Mouse (Mus musculus) left cerebral cortex, postnatal 4 days (tissue): Measurements from ENCODE around the gene Ttn. TPM values are rescaled to one million over a fixed set of nuclear protein-coding genes. Genes with fewer than 3 reads are reported as not detected.
"Not testable (repeated sequence)": the region's sequence is repeated elsewhere in the genome, so short reads cannot be mapped to it uniquely, and the experiment has no call there.

ENCODE experiments used
- DNase-seq: peaks from one replicate; pipeline ENCODE4 v3.0.0-alpha.2; 2022
- intact Hi-C: fragments of 180-260 bp; cut with DNase I; formaldehyde crosslinking; loops from one replicate; pipeline ENCODE4 v1.15.1; 2025
- total RNA-seq, 2 experiments: library from RNA; stranded (reverse); gene quantifications; 2 replicates each; pipeline ENCODE4 v1.2.3; 2021

Ttn gene
- total RNA-seq, result 1 to 10 TPM; 1.5 to 1.6 TPM

GRCm38 (mm10) chr2:76982391-76983145, at the start of gene Ttn:
TSS of gene Ttn (minus strand) at chr2:76982547.
- no peak for DNase-seq
- intact Hi-C loops, result no loop called here

- intact Hi-C loops, result no loop called here
- no peak for DNase-seq
Observed at GRCm38 (mm10) chr2:77020649-77021048, 38.3 kb upstream of the Ttn start.

- intact Hi-C loops, result no loop called here
- DNase-seq, result no peak
Observed at GRCm38 (mm10) chr2:77017735-77018134, 35.4 kb upstream of the Ttn start.

- DNase-seq, intact Hi-C loops: not testable (repeated sequence)
Observed at GRCm38 (mm10) chr2:77013449-77013848, 31.1 kb upstream of the Ttn start.

- DNase-seq, result no peak
- intact Hi-C loops, result no loop called here
Observed at GRCm38 (mm10) chr2:77011981-77012380, 29.6 kb upstream of the Ttn start.

GRCm38 (mm10) chr2:77007015-77007414, 24.7 kb upstream of the Ttn start:
- intact Hi-C loops, result no loop called here

GRCm38 (mm10) chr2:77003148-77003547, 20.8 kb upstream of the Ttn start:
- DNase-seq, result no peak
- intact Hi-C loops, result no loop called here

More at GRCm38 (mm10) chr2:77007015-77007414, 24.7 kb upstream of the Ttn start:
- DNase-seq, result no peak

GRCm38 (mm10) chr2:76998351-76998750, 16.0 kb upstream of the Ttn start:
- DNase-seq, result no peak
- intact Hi-C loops, result no loop called here

- intact Hi-C loops, result no loop called here
- DNase-seq, result no peak
Observed at GRCm38 (mm10) chr2:76992493-76993201, 10.3 kb upstream of the Ttn start.

- intact Hi-C loops, result no loop called here
- no peak for DNase-seq
Observed at GRCm38 (mm10) chr2:76987317-76987716, 5.0 kb upstream of the Ttn start.

- intact Hi-C loops, result no loop called here
- no peak for DNase-seq
Observed at GRCm38 (mm10) chr2:76984384-76984783, 2.0 kb upstream of the Ttn start.

- no peak for DNase-seq
- intact Hi-C loops, result no loop called here
Observed at GRCm38 (mm10) chr2:76983601-76984000, 1.3 kb upstream of the Ttn start.

GRCm38 (mm10) chr2:76981717-76982116, 630 bp downstream of the Ttn start:
- intact Hi-C loops, result no loop called here

GRCm38 (mm10) chr2:76980146-76980545, 2.2 kb downstream of the Ttn start:
- intact Hi-C loops, result no loop called here
- no peak for DNase-seq

More at GRCm38 (mm10) chr2:76981717-76982116, 630 bp downstream of the Ttn start:
- DNase-seq, result no peak

GRCm38 (mm10) chr2:76977650-76978049, 4.7 kb downstream of the Ttn start:
- intact Hi-C loops, result loop anchor here (10.0 kb wide), 1 partner anchor 367 kb away; no protein-coding TSS in a partner anchor
- DNase-seq, result no peak

- intact Hi-C loops, result loop anchor here (5.0 to 10.0 kb wide), 2 partner anchors 373 to 735 kb away; no protein-coding TSS in a partner anchor
- DNase-seq, result no peak
Observed at GRCm38 (mm10) chr2:76972051-76972450, 10.3 kb downstream of the Ttn start.

GRCm38 (mm10) chr2:76971069-76971468, 11.3 kb downstream of the Ttn start:
- intact Hi-C loops, result loop anchor here (5.0 to 10.0 kb wide), 2 partner anchors 374 to 736 kb away; no protein-coding TSS in a partner anchor
- no peak for DNase-seq

GRCm38 (mm10) chr2:76970669-76971068, 11.7 kb downstream of the Ttn start:
- DNase-seq, result no peak
- intact Hi-C loops, result loop anchor here (5.0 to 10.0 kb wide), 2 partner anchors 374 to 737 kb away; no protein-coding TSS in a partner anchor

- DNase-seq, result no peak
- intact Hi-C loops, result loop anchor here (5.0 to 10.0 kb wide), 2 partner anchors 375 to 737 kb away; no protein-coding TSS in a partner anchor
Observed at GRCm38 (mm10) chr2:76970204-76970603, 12.1 kb downstream of the Ttn start.

- no peak for DNase-seq
- intact Hi-C loops, result loop anchor here (5.0 to 10.0 kb wide), 3 partner anchors 37 to 738 kb away; no protein-coding TSS in a partner anchor
Observed at GRCm38 (mm10) chr2:76969637-76970036, 12.7 kb downstream of the Ttn start.

GRCm38 (mm10) chr2:76968919-76969318, 13.4 kb downstream of the Ttn start:
- intact Hi-C loops, result loop anchor here (5.0 kb wide), 1 partner anchor 37 kb away; no protein-coding TSS in a partner anchor
- peak; percentile 89 for DNase-seq
